Mouse (Mus musculus): ENCODE measurements around the gene Inf2. TPM values are rescaled to one million over a fixed set of nuclear protein-coding genes. Genes with fewer than 3 reads are reported as not detected.

The Inf2 gene
- polyA plus RNA-seq, 1 experiment = 2.9 TPM

- H3K4me3 ChIP-seq (ENCODE audit: control insufficient read depth, low read depth, low read length) = no peak overlapping the region
- H3K27ac ChIP-seq (ENCODE audit: control insufficient read depth, insufficient read depth, low read depth, low read length) = no peak overlapping the region
- no peaks in the 10 kb centered on the region for H3K27me3 ChIP-seq (ENCODE audit: control insufficient read depth, insufficient read depth, low read length)
- peaks cover 8% of the 10 kb centered on the region for H3K4me1 ChIP-seq (ENCODE audit: control insufficient read depth, insufficient read depth, low read length)
- H3K36me3 ChIP-seq (ENCODE audit: control insufficient read depth, insufficient read depth, low read length) = no peaks in the 10 kb centered on the region
- TF ChIP-seq CTCF (IDR thresholded peaks at IDR 0.05; ENCODE audit: control insufficient read depth, insufficient read depth, insufficient replicate concordance, low read depth, low read length) (no peak), POLR2A (IDR thresholded peaks at IDR 0.05; ENCODE audit: control insufficient read depth, low read depth, low read length) (no peak)
Observed at GRCm38 (mm10) chr12:112544946-112545701, 43.5 kb upstream of the Inf2 start.

GRCm38 (mm10) chr12:112546110-112546509 is 42.5 kb upstream of the Inf2 start:
- H3K4me1 ChIP-seq (ENCODE audit: control insufficient read depth, insufficient read depth, low read length) = peaks cover 9% of the 10 kb centered on the region
- H3K36me3 ChIP-seq (ENCODE audit: control insufficient read depth, insufficient read depth, low read length) = no peaks in the 10 kb centered on the region
- TF ChIP-seq CTCF (IDR thresholded peaks at IDR 0.05; ENCODE audit: control insufficient read depth, insufficient read depth, insufficient replicate concordance, low read depth, low read length) = no peak
- no peak for TF ChIP-seq POLR2A (IDR thresholded peaks at IDR 0.05; ENCODE audit: control insufficient read depth, low read depth, low read length)
- H3K27ac ChIP-seq (ENCODE audit: control insufficient read depth, insufficient read depth, low read depth, low read length) = no peak overlapping the region
- H3K27me3 ChIP-seq (ENCODE audit: control insufficient read depth, insufficient read depth, low read length) = no peaks in the 10 kb centered on the region
- no peak overlapping the region for H3K4me3 ChIP-seq (ENCODE audit: control insufficient read depth, low read depth, low read length)

GRCm38 (mm10) chr12:112549287-112549686 is 39.3 kb upstream of the Inf2 start:
- TF ChIP-seq CTCF (IDR thresholded peaks at IDR 0.05; ENCODE audit: control insufficient read depth, insufficient read depth, insufficient replicate concordance, low read depth, low read length) = no peak
- no peak for TF ChIP-seq POLR2A (IDR thresholded peaks at IDR 0.05; ENCODE audit: control insufficient read depth, low read depth, low read length)
- Histone ChIP-seq H3K27me3 (ENCODE audit: control insufficient read depth, insufficient read depth, low read length) (no peaks in the 10 kb centered on the region), H3K4me3 (ENCODE audit: control insufficient read depth, low read depth, low read length) (no peak overlapping the region), H3K27ac (ENCODE audit: control insufficient read depth, insufficient read depth, low read depth, low read length) (no peak overlapping the region), H3K36me3 (ENCODE audit: control insufficient read depth, insufficient read depth, low read length) (no peaks in the 10 kb centered on the region), H3K4me1 (ENCODE audit: control insufficient read depth, insufficient read depth, low read length) (peaks cover 7% of the 10 kb centered on the region)

DNA sequence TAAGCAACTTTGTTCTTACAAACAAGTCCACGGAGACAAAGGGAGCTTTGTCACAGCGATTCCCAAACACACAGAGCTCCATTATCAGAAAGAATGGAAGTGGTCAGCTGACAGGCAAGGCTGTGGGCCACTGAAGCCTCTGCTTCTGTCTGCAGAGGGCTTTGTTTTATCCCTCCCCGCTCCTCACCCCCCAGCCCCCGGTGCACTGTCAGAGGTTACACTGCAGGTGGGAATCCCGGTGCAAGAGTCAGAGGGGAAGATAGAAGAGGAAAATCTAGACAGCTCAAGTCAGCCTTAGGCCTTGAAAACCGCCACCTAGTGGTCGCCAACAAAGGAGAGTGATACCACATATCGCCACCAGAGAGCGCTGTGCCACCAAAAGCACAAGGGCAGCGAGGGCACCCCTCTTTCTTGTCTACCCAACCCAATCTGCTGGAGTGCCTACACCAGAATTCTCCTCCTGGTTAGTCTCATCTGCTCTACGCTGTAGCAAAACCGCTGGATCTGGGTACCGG is 36.7 kb upstream of the Inf2 start:
- peaks cover 12% of the 10 kb centered on the region for H3K4me1 ChIP-seq (ENCODE audit: control insufficient read depth, insufficient read depth, low read length)
- TF ChIP-seq POLR2A (IDR thresholded peaks at IDR 0.05; ENCODE audit: control insufficient read depth, low read depth, low read length) (no peak), CTCF (IDR thresholded peaks at IDR 0.05; ENCODE audit: control insufficient read depth, insufficient read depth, insufficient replicate concordance, low read depth, low read length) (peak; percentile 100)
- no peaks in the 10 kb centered on the region for H3K27me3 ChIP-seq (ENCODE audit: control insufficient read depth, insufficient read depth, low read length)
- no peak overlapping the region for H3K27ac ChIP-seq (ENCODE audit: control insufficient read depth, insufficient read depth, low read depth, low read length)
- H3K4me3 ChIP-seq (ENCODE audit: control insufficient read depth, low read depth, low read length) = peak overlapping the region; percentile 69
- no peaks in the 10 kb centered on the region for H3K36me3 ChIP-seq (ENCODE audit: control insufficient read depth, insufficient read depth, low read length)

- no peak overlapping the region for H3K27ac ChIP-seq (ENCODE audit: control insufficient read depth, insufficient read depth, low read depth, low read length)
- no peaks in the 10 kb centered on the region for H3K27me3 ChIP-seq (ENCODE audit: control insufficient read depth, insufficient read depth, low read length)
- no peaks in the 10 kb centered on the region for H3K36me3 ChIP-seq (ENCODE audit: control insufficient read depth, insufficient read depth, low read length)
- peaks cover 12% of the 10 kb centered on the region for H3K4me1 ChIP-seq (ENCODE audit: control insufficient read depth, insufficient read depth, low read length)
- TF ChIP-seq CTCF (IDR thresholded peaks at IDR 0.05; ENCODE audit: control insufficient read depth, insufficient read depth, insufficient replicate concordance, low read depth, low read length) (no peak), POLR2A (IDR thresholded peaks at IDR 0.05; ENCODE audit: control insufficient read depth, low read depth, low read length) (no peak)
- peak overlapping the region; percentile 69 for H3K4me3 ChIP-seq (ENCODE audit: control insufficient read depth, low read depth, low read length)
Observed at GRCm38 (mm10) chr12:112552520-112552919, 36.1 kb upstream of the Inf2 start.

DNA sequence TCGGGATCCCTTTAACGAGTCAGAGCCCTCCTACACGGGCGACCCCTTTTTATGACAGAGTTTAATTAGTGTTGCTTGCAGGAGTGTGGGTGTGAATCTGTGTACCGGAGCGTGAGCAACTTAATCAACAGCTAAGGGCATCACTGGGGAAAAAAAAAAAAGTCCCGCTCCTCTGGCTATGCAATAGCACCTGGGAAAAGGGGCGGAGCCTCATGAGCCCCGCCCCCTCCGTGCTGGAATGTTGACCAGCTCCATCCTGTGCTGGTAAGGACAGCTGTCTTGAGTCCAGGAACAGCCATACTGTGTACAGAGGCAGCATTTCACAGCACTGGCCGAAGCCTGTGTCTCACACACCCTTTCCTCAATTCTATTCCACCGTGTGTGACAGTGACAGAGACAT is 33.7 kb upstream of the Inf2 start:
- Histone ChIP-seq H3K27me3 (ENCODE audit: control insufficient read depth, insufficient read depth, low read length) (no peaks in the 10 kb centered on the region), H3K4me3 (ENCODE audit: control insufficient read depth, low read depth, low read length) (no peak overlapping the region), H3K27ac (ENCODE audit: control insufficient read depth, insufficient read depth, low read depth, low read length) (no peak overlapping the region), H3K36me3 (ENCODE audit: control insufficient read depth, insufficient read depth, low read length) (no peaks in the 10 kb centered on the region), H3K4me1 (ENCODE audit: control insufficient read depth, insufficient read depth, low read length) (peaks cover 12% of the 10 kb centered on the region)
- TF ChIP-seq CTCF (IDR thresholded peaks at IDR 0.05; ENCODE audit: control insufficient read depth, insufficient read depth, insufficient replicate concordance, low read depth, low read length) = no peak
- no peak for TF ChIP-seq POLR2A (IDR thresholded peaks at IDR 0.05; ENCODE audit: control insufficient read depth, low read depth, low read length)

GRCm38 (mm10) chr12:112556531-112557060 is 32.0 kb upstream of the Inf2 start:
- Histone ChIP-seq H3K4me3 (ENCODE audit: control insufficient read depth, low read depth, low read length) (no peak overlapping the region), H3K27ac (ENCODE audit: control insufficient read depth, insufficient read depth, low read depth, low read length) (no peak overlapping the region), H3K27me3 (ENCODE audit: control insufficient read depth, insufficient read depth, low read length) (no peaks in the 10 kb centered on the region), H3K36me3 (ENCODE audit: control insufficient read depth, insufficient read depth, low read length) (no peaks in the 10 kb centered on the region), H3K4me1 (ENCODE audit: control insufficient read depth, insufficient read depth, low read length) (peaks cover 8% of the 10 kb centered on the region)
- TF ChIP-seq CTCF (IDR thresholded peaks at IDR 0.05; ENCODE audit: control insufficient read depth, insufficient read depth, insufficient replicate concordance, low read depth, low read length) (no peak), POLR2A (IDR thresholded peaks at IDR 0.05; ENCODE audit: control insufficient read depth, low read depth, low read length) (no peak)
